Mouse (Mus musculus) cortical plate, adult 2 months (tissue): ENCODE measurements at regions not wholly inside any gene's neighbourhood (a gene's known extent, or its start where the extent isn't known, plus 50 kb on each side); places are given as distances from the start of the nearest gene placed in this dataset.

ENCODE experiments used
- H3K27ac ChIP-seq: fragments of 200-500 bp; 2 replicates; pipeline ENCODE4 v1.5.1; 2012; ENCODE audit warnings: low read length, control low read depth, inconsistent platforms; ENCODE audit not compliant: insufficient read depth
- H3K4me1 ChIP-seq: fragments of 200-500 bp; 2 replicates; pipeline ENCODE4 v1.6.1; 2011; ENCODE audit warnings: low read length; ENCODE audit not compliant: control insufficient read depth, insufficient read depth
- H3K4me3 ChIP-seq: fragments of 200-500 bp; 2 replicates; pipeline ENCODE4 v1.5.1; 2011; ENCODE audit warnings: mild to moderate bottlenecking, low read length, control low read depth; ENCODE audit not compliant: insufficient read depth
- CTCF ChIP-seq: fragments of 200-500 bp; IDR thresholded peaks from 2 replicates; pipeline ENCODE4 v1.5.1; 2011; ENCODE audit warnings: mild to moderate bottlenecking, control low read depth, low read length; ENCODE audit not compliant: insufficient read depth; ENCODE audit errors: extremely low read depth
- POLR2A ChIP-seq: fragments of 200-500 bp; IDR thresholded peaks from 2 replicates; pipeline ENCODE4 v1.6.1; 2011; ENCODE audit warnings: mild to moderate bottlenecking, low read length, control low read depth; ENCODE audit not compliant: insufficient read depth; ENCODE audit errors: extremely low read depth

DNA sequence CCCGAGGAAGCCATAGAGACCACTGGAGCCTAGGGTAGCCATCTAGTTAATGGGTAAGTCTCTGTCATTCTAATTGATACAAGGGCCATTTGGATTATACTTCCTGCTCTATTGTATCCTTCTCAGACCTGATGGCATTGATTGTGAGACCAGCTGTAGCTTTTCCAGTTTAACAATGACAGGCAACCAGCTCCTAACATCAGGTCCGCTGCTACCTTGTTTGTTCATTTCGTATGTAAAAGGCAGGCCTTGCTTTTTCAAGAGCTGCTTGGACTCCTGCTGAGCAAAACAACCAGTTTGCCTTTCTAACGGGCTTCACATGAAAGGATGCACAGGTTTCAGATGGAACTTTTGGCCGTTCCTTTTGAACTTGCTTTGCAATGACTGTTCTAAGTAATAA, 148.6 kb upstream of the Ercc4 start:
- H3K4me1 ChIP-seq: 0 out of 2 replicates have a peak, but pooled peaks cover 2% of the 10 kb centered on the region
- TF ChIP-seq POLR2A (no peak), CTCF (no peak)
- no peak overlapping the region for H3K27ac ChIP-seq
- no peak overlapping the region for H3K4me3 ChIP-seq

DNA sequence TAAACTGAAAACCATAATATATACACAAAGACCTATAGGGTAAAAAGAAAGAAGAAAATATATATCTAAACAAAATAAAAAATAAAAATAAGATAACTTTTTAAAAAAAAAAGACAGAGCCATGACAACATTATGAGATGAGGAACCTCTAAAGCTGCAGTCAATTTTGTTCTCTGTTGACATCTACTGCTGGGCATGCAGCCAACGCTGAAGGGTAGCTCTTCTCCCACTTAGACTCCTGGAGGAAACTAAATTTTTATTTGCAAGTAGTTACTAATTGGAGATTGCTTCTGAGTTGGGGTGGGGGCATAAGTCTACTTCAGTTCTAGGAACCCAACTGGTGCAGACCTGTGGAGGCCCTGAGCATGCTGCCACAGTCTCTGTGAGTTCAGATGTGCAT, 126.8 kb upstream of the Ercc4 start:
- no peak overlapping the region for H3K27ac ChIP-seq
- no peak overlapping the region for H3K4me3 ChIP-seq
- H3K4me1 ChIP-seq: no peaks in the 10 kb centered on the region
- no peak for TF ChIP-seq CTCF
- no peak for TF ChIP-seq POLR2A

DNA sequence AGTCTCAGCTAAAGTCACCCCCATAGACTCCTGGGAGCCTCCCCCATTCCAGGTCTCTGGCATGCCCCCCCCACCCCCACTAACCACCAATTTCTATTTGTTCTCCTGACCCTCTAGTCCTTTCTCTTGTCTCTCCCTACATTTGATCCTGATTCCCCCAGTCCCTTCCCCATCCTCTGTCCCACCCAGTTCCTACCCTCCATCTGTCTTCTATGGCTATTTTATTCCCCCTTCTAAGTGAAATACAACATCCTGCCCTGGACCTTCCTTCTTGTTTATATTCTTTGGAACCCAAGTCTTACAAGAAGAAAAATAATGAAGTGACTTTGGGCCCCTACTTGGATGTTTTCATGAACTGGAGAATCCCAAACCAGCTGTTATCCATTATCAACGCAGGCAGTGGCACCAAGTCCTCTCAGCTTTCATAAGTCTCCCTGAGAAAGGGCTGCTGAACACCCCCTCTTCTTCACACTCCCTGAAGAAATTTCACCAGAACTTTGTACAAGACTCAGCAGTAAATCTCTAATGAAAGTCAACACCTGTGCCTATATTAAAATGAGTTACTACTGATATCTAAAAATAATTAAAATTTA, 108.1 kb upstream of the Ercc4 start:
- no peak overlapping the region for H3K27ac ChIP-seq
- H3K4me1 ChIP-seq: no peaks in the 10 kb centered on the region
- H3K4me3 ChIP-seq: no peak overlapping the region
- TF ChIP-seq POLR2A (no peak), CTCF (no peak)

DNA sequence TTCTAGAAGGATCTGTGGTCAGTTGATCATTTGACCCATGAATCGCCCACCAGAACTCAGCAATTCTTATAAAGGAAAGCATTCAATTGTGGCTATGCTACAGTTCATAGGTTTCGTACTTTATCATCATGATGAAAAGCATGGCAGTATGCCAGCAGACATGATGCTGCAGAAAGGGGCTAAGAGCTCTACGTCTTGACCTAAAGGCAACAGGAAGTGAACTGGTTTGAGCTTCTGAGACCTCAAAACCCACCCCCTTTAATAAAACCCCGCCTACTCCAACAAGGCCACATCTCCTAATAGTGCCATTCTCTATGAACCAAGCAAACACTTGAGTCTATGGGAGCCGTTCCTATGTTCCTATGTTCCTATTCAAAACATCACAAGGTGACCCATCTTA, 96.6 kb upstream of the Ercc4 start:
- Histone ChIP-seq H3K4me1 (no peaks in the 10 kb centered on the region), H3K27ac (no peak overlapping the region), H3K4me3 (no peak overlapping the region)

DNA sequence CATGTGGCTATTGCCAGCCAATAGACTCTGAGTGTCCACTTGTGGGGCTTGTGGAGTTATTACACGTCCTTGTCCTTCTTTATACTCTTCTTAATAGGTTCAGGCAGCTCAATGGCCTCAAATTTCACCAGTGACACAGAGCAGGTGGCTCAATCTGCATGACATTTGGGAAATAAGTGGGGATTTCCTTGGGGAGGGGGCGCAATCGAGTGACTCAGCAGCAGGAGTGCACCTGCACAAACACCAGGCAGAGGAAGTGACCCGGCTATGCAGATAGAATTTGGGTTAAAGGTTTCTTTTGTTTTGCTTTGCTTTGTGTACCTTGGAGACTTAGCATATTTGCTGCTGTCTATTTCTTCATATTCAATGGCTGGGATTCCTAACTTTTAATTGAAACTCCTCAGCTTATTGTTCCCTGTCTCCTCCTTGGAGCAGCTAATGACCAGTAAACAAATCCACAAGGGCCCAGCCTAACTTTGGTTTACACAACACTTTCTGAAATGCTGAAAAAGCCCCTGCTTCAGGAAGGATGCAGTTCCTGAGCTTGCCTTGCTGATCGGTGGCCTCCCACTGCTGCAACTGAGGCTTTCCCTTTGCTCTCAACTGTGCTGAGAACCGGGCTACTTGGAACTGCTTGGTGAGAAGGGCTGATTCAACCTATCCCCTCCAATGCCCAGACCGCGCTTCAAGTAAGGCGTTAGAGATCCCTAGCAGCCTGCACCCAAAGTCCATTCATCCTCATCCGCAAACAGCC, 95.4 kb upstream of the Ercc4 start:
- H3K4me1 ChIP-seq: no peaks in the 10 kb centered on the region
- H3K27ac ChIP-seq: no peak overlapping the region
- TF ChIP-seq CTCF: no peak
- TF ChIP-seq POLR2A: no peak
- H3K4me3 ChIP-seq: no peak overlapping the region

More for the DNA sequence above, 96.6 kb upstream of the Ercc4 start:
- TF ChIP-seq CTCF (no peak), POLR2A (no peak)

DNA sequence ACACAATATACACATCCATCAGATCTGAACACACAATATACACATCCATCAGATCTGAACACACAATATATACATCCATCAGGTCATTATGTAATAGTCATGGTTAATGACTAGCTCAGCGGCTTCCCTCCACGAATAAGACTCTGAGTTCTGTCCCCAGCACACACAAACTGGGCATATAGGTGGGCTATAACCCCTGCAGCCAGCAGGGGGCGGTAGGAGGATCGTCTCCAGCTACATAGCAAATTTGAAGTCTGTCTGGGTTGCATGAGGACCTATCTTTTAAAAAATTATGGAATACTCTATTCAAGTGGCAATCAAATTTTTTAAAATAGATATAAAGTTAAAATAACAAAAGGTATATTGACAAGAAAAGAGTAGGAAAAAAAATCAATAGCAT, 86.6 kb upstream of the Ercc4 start:
- TF ChIP-seq POLR2A (no peak), CTCF (peak; percentile 51)
- Histone ChIP-seq H3K4me1 (no peaks in the 10 kb centered on the region), H3K27ac (no peak overlapping the region), H3K4me3 (no peak overlapping the region)

DNA sequence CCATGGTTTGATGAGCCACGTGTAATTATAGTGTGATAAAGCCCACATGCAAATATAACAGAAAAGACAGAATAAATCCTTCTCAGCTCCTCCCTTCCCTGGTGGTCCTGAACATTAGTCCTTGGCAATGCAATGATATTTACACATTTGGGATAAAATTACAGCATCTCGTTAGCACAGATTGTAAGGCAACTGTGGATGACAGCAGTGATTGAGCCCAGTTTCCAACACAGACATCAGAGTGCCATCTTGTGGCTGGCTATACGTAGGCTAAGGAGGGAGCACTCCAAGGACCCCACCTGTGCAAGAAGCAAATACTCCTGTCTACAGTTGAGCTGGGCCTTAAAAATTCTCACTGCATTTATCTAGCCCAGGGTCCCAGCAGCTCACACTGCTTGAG, 84.1 kb upstream of the Ercc4 start:
- Histone ChIP-seq H3K4me3 (no peak overlapping the region), H3K4me1 (no peaks in the 10 kb centered on the region), H3K27ac (no peak overlapping the region)
- TF ChIP-seq POLR2A: no peak
- TF ChIP-seq CTCF: peak; percentile 92

DNA sequence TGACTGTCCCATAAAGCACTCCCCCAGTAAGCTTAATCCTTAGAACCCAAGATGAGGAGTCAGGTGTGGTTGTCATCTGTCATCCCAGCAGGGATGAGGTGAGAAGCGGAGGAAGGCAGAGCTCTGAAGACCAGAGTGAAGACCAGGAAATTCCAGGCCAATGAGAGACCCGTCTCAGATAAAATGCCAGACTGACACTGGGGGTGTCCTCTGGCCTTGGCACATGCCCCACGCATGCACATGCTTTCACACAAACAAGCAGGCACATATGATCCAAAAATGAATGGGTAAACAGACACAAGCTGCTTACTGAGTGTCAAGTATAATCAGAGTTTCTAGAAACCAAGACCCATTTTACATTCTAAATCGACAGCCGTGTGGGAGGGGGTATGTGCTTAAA, 75.3 kb upstream of the Ercc4 start:
- Histone ChIP-seq H3K4me3 (no peak overlapping the region), H3K4me1 (no peaks in the 10 kb centered on the region)
- no peak for TF ChIP-seq POLR2A
- no peak for TF ChIP-seq CTCF

DNA sequence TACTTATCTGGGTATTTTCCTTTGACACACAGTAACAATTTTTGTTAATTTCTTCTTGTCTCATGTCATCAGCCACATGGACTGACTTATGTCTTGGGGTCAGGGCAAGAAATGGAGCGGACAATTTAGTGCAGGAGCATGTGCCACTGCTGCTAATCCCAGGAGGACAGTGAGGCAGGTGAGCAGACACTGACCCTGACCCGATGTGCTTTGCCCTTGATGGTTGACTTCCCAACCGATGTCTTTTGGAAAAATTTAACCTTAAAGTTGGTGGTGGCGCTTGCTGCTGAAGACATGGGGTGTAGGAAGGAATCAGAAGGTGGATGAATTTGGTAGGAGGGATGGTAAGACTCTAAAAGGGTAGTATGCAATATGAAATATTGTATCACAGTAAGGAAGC, 72.9 kb upstream of the Ercc4 start:
- Histone ChIP-seq H3K27ac (no peak overlapping the region), H3K4me3 (no peak overlapping the region), H3K4me1 (no peaks in the 10 kb centered on the region)
- TF ChIP-seq CTCF: no peak
- TF ChIP-seq POLR2A: no peak

More for the DNA sequence above, 75.3 kb upstream of the Ercc4 start:
- no peak overlapping the region for H3K27ac ChIP-seq
